Mouse (Mus musculus) neural tube, postnatal 0 days (tissue): ENCODE measurements around the gene Il10ra. TPM values are rescaled to one million over a fixed set of nuclear protein-coding genes. Genes with fewer than 3 reads are reported as not detected.

Experiments used
- microRNA-seq: library from miRNA; unstranded; fragments of <30 nt; microRNA quantifications from one replicate; pipeline ENCODE4, GENCODE M21; 2016
- polyA plus RNA-seq: library from polyadenylated mRNA; unstranded; fragments of >200 nt; fragmentation: Nextera tagmentation; extraction: Ambion mirVana; gene quantifications from 2 replicates; pipeline ENCODE4 v1.2.1, GENCODE M21; 2015

Gene Il10ra
- polyA plus RNA-seq, result 1.3 and 1.5 TPM in 2 replicates

GRCm38 (mm10) chr9:45268597-45269325, at the start of gene Il10ra:
Gene Il10ra, minus strand, starts transcription at chr9:45269149.

Small RNAs within 50 kb of the gene (microRNA-seq; reads per million reads assigned to microRNA genes)
- gene Mir7086, result not detected

Other genes with a start within 250 kb of the Il10ra start
- gene Mpzl2, start 229.3 kb downstream of the Il10ra start, polyA plus RNA-seq, result 1.9 and 4.5 TPM in 2 replicates
- gene Mpzl3, start 214.0 kb downstream of the Il10ra start, polyA plus RNA-seq, result 1.2 and 1.3 TPM in 2 replicates
- gene Jaml, start 190.0 kb downstream of the Il10ra start, polyA plus RNA-seq, result 0.34 and 0.39 TPM in 2 replicates
- gene Scn2b, start 151.4 kb downstream of the Il10ra start, polyA plus RNA-seq, result 13.2 and 14.0 TPM in 2 replicates
- gene Scn4b, start 130.8 kb downstream of the Il10ra start, polyA plus RNA-seq, result 2.3 TPM in 2 replicates
- gene BC049352, start 87.1 kb downstream of the Il10ra start, polyA plus RNA-seq, result not detected in 2 replicates
- gene Tmprss4, start 65.1 kb downstream of the Il10ra start, polyA plus RNA-seq, result not detected in 2 replicates
- not detected in 2 replicates for gene Tmprss13, start 50.0 kb upstream of the Il10ra start, polyA plus RNA-seq
- gene Fxyd6, start 101.0 kb upstream of the Il10ra start, polyA plus RNA-seq, result 662 and 723 TPM in 2 replicates
- 19.8 and 23.6 TPM in 2 replicates for gene Fxyd2, start 130.5 kb upstream of the Il10ra start, polyA plus RNA-seq
- 12.1 and 15.4 TPM in 2 replicates for gene Dscaml1, start 157.5 kb upstream of the Il10ra start, polyA plus RNA-seq